Mouse (Mus musculus) spleen, postnatal 10 days (tissue): ENCODE data around the gene Pde6d.
A peak's percentile ranks its signal among the peaks of the same experiment; 100 is the strongest.
"Not testable (repeated sequence)": the region's sequence is repeated elsewhere in the genome, so short reads cannot be mapped to it uniquely, and the experiment has no call there.

Experiments
- DNase-seq, 2 experiments: peaks; one replicate each; pipeline ENCODE4 v3.0.0; 2021 to 2022; ENCODE audit warnings: low spot score in 2 of 2

Pde6d gene

GRCm38 (mm10) chr1:86526789-86527598 is 55.4 kb downstream of the Pde6d start:
- DNase-seq: peak; percentile 55 to 62

- peak; percentile 95 to 96 for DNase-seq
Measured at GRCm38 (mm10) chr1:86526116-86526788, 56.2 kb downstream of the Pde6d start, which contains the start of gene Ptma. Gene Ptma (plus strand): TSS chr1:86526726.

- peak; percentile 78 to 85 for DNase-seq
Measured at GRCm38 (mm10) chr1:86525499-86526115, 56.8 kb downstream of the Pde6d start.

GRCm38 (mm10) chr1:86524619-86525498 is 57.6 kb downstream of the Pde6d start:
- peak; percentile 99 for DNase-seq

- peak; percentile 47 to 61 for DNase-seq
Measured at GRCm38 (mm10) chr1:86523776-86524618, 58.4 kb downstream of the Pde6d start.

- DNase-seq: peak in 1 of 2 experiments; percentile 39
Measured at GRCm38 (mm10) chr1:86522286-86522871, 60.0 kb downstream of the Pde6d start.

GRCm38 (mm10) chr1:86520361-86520760 is 62.1 kb downstream of the Pde6d start:
- peak; percentile 52 to 74 for DNase-seq

GRCm38 (mm10) chr1:86517076-86517475 is 65.4 kb downstream of the Pde6d start:
- no peak for DNase-seq

- no peak for DNase-seq
Measured at GRCm38 (mm10) chr1:86515715-86516410, 66.6 kb downstream of the Pde6d start.

GRCm38 (mm10) chr1:86513031-86513430 is 69.4 kb downstream of the Pde6d start:
- DNase-seq: not testable (repeated sequence)

GRCm38 (mm10) chr1:86512154-86512720 is 70.2 kb downstream of the Pde6d start:
- no peak for DNase-seq

- no peak for DNase-seq
Measured at GRCm38 (mm10) chr1:86510676-86511441, 71.6 kb downstream of the Pde6d start.

GRCm38 (mm10) chr1:86510266-86510665 is 72.2 kb downstream of the Pde6d start:
- DNase-seq: peak in 1 of 2 experiments; percentile 22

GRCm38 (mm10) chr1:86509410-86509809 is 73.0 kb downstream of the Pde6d start:
- peak; percentile 88 to 96 for DNase-seq

GRCm38 (mm10) chr1:86507866-86508265 is 74.6 kb downstream of the Pde6d start:
- no peak for DNase-seq

GRCm38 (mm10) chr1:86506420-86506819 is 76.0 kb downstream of the Pde6d start:
- DNase-seq: no peak

GRCm38 (mm10) chr1:86505461-86505860 is 77.0 kb downstream of the Pde6d start:
- no peak for DNase-seq

- DNase-seq: peak; percentile 37 to 58
Measured at GRCm38 (mm10) chr1:86504697-86505421, 77.6 kb downstream of the Pde6d start.
